Mouse (Mus musculus) olfactory bulb, adult 2 months (tissue): Measurements from ENCODE around the gene Umodl1.

Experiments used
- CTCF ChIP-seq: fragments of 200-500 bp; IDR thresholded peaks from 2 replicates; pipeline ENCODE4 v1.5.1; 2012; ENCODE audit warnings: low read depth, mild to moderate bottlenecking, low read length, moderate library complexity; ENCODE audit not compliant: insufficient read depth
- POLR2A ChIP-seq: fragments of 200-500 bp; IDR thresholded peaks from 2 replicates; pipeline ENCODE4 v1.6.1; 2012; ENCODE audit warnings: mild to moderate bottlenecking, low read depth, low read length, moderate library complexity; ENCODE audit not compliant: insufficient read depth

DNA sequence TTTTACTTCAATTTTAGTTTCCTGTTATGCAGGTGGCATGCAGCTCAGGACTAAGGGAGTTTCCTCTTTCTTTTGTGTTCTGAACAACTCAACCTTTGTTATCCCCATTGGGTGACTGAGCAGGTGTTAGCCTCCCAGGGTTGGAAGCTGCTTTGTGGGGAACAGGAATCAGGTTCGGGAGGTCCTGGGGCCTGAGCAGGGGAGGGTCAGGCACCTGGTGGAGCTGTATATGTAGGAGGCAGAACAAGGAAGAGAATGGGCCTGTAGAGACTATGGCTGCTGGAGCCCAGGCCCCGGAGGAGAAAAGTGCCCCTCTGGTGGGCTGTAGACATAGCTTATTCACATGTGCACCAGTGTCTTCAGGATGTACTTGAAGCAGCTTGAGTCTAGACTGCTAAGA, 78.8 kb downstream of the Umodl1 start:
- no peak for TF ChIP-seq POLR2A
- TF ChIP-seq CTCF, result no peak
